Mouse (Mus musculus) spleen, adult 18-20 months (tissue): ENCODE data around the gene Zfp317.
"Not testable (repeated sequence)": the region's sequence is repeated elsewhere in the genome, so short reads cannot be mapped to it uniquely, and the experiment has no call there.

Source experiments
- DNase-seq, 2 experiments: peaks; one replicate each; pipeline ENCODE4 v3.0.0; 2022; ENCODE audit warnings: mixed read lengths in 2 of 2

Zfp317 gene

GRCm38 (mm10) chr9:19621843-19622822, at the start of gene Zfp317:
Gene Zfp317, plus strand, starts transcription at chr9:19622102.
- DNase-seq = peak; percentile 75 to 82

- DNase-seq = no peak
These were observed 39.6 kb upstream of the Zfp317 start, which contains the start of gene Olfr855 for GRCm38 (mm10) chr9:19582317-19582716. Gene Olfr855, plus strand, starts transcription at chr9:19582617.

DNA sequence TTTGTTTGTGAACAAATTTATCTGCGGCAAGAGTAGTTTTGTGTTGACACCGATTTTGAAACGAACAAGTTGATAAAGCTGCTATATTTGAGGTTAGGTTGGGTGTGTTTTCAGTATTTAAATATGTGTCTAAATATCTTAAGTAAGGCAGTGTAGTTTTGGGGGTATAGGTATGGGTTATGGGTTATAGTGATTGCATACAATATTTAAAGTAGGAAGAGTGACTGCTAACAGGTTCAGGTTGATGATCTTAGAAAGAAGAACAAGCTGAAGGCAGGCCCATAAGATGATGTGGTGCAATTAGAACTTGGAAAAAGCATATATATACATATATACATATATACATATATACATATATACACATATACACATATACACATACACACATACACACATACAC, 605 bp upstream of the Zfp317 start:
- no peak for DNase-seq

DNA sequence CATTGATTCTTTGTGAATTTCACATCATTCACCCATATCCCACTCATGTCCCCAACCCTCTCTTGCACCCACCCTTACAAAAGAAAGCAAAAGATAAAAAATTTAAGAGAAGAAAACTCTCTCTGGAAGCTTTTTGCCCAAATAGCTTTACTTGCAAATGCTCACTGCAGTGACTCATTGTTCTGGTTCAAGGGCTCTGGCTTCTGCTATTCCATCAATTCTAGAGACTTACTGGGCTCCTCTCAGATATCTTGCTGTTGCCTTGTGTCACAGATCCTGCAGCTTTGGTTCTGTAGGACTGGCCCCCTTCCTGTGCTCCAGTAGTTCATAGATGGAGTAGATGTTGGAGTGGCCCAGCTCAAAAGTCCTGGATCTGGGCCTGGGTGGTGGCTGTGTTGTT, 7.7 kb downstream of the Zfp317 start:
- DNase-seq = no peak

- no peak for DNase-seq
These were observed 23.3 kb downstream of the Zfp317 start for GRCm38 (mm10) chr9:19645193-19645592.

DNA sequence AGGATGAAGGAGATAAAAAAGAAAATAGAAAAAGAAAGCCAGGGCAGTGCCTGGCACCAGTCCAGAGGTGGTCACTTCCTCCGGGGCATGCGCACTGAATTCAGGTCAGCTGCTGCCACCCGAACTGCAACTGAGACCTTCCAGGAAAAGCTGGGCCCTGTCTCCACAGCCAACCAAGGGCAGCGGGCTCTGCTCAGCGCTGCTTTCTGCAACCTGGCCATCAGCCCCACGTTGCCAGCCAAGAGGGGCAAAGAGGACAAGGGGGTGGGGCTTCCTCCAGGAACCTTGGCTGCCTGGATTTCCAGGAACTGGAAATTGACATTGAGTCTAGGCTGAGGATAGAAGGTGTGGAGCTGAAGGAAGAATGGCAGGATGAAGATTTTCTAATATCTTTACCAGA, 68.4 kb downstream of the Zfp317 start:
- no peak for DNase-seq

GRCm38 (mm10) chr9:19691426-19691825, 69.5 kb downstream of the Zfp317 start:
- DNase-seq = no peak

- DNase-seq = no peak
These were observed 70.5 kb downstream of the Zfp317 start for GRCm38 (mm10) chr9:19692430-19692829.

DNA sequence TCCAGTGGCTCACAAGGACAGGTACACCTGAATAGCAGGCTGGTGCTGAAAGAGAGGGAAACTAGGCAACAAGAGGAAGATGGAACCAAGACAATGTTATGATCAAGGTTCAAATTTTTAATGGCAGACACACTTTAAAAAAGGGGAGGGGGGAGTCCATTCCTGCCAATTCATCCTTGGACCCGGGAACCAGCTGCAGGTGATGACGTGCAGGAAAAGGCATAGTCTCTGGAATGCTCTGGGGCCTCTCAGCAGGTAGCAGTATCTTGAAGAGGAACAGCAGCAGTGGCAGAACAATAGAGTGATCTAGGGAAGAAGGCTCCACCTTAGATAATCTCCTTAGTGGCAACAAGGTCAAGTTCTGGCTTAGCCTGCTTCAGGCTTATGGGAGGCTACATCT, 72.4 kb downstream of the Zfp317 start:
- not testable (repeated sequence) for DNase-seq

DNA sequence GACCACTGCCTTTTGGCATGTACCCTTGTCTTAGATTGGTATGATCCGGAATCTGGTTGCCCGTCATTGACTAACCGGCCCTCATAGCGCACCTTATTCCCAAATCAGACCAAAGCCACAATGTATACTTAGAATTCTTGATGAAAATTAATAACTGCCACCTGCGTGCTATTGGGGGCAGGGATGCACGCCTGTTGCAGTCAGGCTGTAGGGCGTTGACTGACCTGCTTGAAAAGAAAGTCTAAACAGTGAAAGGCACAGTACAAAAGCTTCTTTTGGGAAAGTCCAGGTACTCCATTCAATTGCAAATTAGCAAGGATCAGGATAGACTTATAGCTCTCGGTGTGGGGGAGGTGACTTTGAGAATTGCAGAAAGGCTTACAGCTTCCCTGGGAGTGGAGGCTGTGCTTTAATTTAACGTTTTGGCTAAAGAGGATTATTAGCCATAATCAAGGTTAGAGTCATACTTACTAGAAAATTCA, 73.0 kb downstream of the Zfp317 start:
- not testable (repeated sequence) for DNase-seq
